Mouse (Mus musculus) frontal cortex, adult (tissue): ENCODE results near the gene Tmem38b.
"Not testable (repeated sequence)": the region's sequence is repeated elsewhere in the genome, so short reads cannot be mapped to it uniquely, and the experiment has no call there.

Experiments used
- ATAC-seq: cut with Nextera tagmentation; 2 replicates; pipeline ENCODE4 v1.9.2; 2017; ENCODE audit warnings: mild to moderate bottlenecking, moderate library complexity, mixed read lengths; ENCODE audit not compliant: low TSS enrichment

Tmem38b gene

GRCm38 (mm10) chr4:53825821-53826605 is at the start of gene Tmem38b:
Tmem38b (plus strand) TSS chr4:53826045.
- ATAC-seq: peak; percentile 82

- no peak for ATAC-seq
Measured at GRCm38 (mm10) chr4:53781396-53781795, 44.4 kb upstream of the Tmem38b start.

DNA sequence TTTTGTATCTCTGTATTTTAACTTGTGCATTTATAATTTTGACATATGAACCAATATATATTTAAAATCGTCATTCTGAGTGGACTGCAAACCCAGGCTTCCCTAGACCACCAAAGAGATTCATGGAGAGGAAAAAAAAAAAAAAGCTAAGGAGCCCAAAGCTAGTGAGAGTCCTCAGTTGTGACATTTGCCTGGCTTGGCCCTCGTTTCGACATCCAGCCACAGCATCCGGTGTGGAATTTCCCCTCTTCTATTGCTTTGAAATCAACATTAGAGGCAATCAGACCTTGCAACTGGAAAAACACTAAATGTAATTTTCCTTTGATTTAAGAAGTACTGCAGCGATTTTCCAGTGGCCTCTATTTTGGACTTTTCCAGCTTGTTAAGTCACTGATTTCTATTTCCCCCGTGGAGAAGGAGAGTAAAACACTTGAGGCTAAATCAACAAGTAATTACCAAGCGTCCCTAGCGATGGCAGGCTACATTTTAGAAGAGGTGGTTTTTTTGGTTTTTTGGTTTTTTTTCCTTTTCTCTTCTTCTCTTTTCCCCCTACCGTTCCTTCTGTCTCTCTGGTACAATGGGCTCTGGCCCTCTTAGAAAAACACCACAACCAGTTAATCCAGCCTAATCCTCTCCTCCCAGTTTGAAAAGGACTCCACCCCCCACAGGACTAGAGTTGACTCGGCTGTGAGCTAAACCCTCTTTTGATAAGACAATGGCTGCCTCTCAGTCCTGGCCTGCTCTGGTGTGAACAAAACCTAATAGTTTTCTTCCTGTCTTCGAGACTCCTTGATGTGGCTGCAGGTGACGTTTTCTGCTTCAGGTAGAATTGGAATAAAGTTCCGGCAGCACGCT is 43.4 kb upstream of the Tmem38b start:
- no peak for ATAC-seq

DNA sequence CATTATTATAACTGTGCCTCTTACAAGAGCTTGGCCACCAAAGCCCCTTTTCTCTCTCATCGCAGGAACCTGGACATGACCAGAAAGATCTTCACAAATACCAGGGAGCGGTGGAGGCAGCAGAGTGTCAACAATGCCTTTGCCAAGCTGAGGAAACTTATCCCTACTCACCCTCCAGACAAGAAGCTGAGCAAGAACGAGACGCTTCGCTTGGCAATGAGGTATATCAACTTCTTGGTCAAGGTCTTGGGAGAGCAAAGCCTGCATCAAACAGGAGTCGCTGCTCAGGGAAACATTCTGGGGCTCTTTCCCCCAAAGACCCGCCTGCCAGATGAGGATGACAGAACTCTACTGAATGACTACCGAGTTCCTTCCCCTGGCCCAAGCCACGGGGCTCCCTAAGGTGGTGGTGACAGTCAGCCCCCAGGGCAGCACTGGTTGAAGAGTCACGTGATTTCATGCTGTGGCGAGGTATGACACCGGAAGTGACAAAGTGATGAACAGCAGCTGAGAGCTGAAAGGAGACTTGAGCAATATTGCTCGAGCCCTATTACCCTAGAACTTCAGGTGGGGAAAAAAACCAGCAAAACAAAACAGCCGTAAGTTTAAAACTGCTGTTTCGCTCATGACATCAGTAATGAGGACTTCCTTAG is 40.0 kb upstream of the Tmem38b start:
- ATAC-seq: no peak

GRCm38 (mm10) chr4:53786851-53787250 is 39.0 kb upstream of the Tmem38b start:
- no peak for ATAC-seq

- ATAC-seq: no peak
Measured at GRCm38 (mm10) chr4:53789346-53789745, 36.5 kb upstream of the Tmem38b start.

DNA sequence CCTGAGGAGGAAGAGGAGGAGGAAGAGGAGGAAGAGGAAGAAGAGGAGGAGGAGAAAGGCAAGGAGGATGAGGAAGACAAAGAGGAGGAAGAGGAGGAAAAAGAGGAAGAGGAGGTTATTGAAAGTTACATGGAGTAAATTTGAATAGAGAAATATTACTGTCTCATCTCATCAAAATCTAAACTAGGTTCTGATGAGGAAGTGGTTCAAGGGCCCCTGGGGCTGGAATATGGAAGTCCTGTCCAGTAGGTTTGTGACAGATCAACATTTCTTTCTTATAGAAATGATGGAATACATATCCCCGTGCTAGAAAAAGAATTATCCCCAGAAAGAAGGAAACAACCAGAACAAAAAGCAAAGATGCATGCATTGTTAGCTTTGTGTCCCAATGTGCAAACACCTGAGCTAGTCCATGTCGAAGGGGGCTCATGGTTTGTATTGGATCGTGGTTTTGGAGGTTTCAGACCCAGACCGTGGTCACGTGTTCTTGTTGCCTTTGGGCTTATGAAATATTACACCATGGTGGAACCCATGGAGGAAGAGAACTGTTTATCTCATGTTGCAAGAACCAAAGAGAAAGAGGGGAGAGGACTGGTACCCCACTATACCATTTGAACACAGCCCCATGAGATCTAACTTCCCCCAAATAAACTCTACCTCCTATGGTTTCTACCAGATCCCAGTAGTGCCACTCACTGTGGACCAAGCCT is 31.4 kb upstream of the Tmem38b start:
- no peak for ATAC-seq

DNA sequence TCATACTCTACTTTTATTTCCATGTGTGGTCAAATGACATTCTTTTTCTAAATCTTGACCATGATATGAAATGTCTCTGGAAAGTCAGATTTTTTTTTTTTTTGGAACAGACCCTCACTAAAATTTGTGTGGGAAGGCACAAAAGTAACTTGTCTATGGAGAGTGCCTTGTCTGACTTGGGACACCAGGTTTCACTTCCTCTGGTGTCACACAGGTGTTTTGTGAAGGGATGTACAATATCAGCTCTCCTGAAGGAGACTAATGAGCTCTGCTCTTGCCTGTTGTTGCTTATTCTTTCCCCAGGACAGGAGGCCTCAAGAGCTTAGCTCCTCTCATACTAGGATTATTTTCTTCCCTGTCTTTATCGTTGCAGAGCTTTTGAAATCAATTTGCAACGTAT is 30.8 kb upstream of the Tmem38b start:
- ATAC-seq: no peak

DNA sequence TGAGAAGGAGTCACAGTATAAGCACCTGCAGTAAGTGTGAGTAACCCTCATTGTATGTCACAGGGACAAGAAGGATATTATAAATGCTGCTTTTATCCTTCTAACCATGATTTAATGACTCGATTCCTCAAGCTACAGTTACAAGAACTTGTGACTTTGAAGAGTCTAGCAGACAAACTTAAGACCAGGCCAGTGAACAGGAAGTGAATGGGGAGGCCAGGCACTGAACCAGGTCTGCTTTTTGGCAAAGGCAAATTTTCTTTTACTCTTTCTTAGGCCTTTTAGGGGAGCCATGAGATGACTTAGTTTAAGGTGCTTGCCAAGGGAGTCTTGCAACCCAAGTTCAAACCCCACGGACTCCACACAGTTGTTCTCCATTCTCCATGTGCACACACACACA is 30.1 kb upstream of the Tmem38b start:
- ATAC-seq: no peak

DNA sequence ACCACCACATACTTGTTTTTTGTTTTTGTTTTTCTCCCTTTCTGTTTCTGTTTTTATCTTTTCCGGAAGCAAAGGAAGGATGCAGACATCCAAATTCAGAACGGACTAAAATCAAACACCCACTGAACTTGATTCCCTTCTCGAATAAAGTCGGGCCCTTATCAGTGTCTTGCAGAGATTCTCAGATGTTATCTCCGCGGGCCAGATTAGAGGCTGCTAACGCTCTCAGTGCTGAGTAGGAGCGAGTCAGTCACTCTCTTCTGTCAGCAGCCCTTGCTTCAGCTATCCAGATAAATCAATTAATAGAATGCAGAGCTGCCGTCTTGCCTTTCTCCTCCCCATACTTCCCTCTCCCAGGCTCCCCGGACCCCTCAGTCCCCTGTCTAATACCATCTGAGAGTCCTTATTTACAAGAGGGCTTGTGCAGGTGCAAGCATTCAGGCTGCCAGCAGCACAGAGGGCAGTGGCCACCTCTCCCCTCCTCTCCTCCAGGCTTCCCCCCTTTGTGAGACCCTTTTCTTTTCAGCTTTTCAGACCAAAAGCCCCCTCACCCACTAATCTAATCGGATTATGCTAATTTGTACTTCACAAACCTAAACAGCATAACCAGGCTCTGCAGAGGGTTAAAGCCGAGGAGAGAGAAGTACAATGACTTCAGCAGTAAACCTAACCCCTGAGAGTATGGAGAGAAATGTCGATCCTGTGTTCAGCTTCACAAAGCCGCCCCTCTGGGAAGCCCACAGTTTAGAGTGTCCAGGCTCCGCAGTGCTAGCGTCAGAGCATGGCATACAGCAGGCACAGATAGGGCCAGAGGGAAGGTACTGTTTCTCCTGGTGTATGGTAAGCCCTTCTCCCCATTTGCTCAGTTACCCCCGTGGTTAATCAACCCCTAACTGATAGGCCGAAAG is 28.7 kb upstream of the Tmem38b start:
- ATAC-seq: no peak

GRCm38 (mm10) chr4:53798896-53799676 is 26.8 kb upstream of the Tmem38b start:
- no peak for ATAC-seq

DNA sequence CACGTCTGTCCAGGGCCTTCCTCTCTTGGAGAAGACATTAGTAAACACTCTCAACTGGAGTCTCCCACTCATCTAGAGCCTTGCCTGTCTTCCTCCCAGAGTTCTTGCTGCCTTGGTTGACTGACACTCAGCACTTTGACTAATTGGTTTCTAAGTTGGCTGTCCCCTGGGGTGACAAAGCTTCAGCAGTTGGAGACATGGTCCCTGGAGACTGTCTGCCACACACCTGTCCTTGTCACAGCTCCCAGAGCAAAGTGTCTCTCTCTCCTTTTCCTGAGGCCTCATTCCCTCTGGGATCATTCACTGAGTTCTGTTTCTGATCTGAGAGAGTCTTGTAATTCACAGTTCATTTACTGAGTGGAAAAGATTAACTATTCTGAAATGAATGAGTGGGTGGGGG is 26.1 kb upstream of the Tmem38b start:
- no peak for ATAC-seq

DNA sequence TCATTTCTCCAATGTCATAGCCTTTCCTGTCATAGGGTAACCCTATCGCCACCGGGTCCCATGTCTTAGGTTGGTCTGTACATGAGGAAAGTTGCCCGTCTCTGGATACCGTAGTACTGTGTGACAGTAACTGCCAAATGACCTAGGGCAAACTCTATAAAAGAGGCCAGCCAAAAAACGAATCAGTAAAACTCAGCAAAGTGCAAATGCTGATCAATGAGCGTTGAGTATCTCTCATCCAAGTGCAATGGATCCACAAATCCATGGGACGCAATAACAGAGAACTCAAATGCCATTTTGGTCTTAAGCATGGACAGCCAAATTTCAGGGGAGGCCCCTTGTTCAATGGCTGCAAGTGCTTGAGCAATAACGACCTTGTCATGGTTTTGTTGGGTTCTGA is 22.2 kb upstream of the Tmem38b start:
- ATAC-seq: not testable (repeated sequence)

DNA sequence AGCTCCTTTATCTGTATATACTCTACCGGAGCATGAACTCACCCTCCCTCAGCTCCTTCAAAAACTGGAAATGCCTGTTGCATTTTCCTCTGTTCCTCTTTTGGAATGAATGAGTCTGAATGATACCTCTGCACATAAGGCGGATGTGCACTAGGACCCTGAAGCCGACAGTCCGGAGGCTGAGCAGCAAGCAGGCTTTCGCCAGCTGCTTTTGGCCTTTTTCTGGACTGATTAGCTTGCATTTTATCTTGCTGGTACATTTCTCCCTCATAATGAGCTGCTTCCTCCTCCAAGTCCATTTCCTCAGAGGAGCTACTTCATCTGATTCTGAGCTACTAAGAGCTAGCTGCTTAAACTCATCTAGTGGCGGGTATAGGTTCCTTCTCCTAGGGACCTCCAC is 19.4 kb upstream of the Tmem38b start:
- not testable (repeated sequence) for ATAC-seq

GRCm38 (mm10) chr4:53818320-53818719 is 7.5 kb upstream of the Tmem38b start:
- ATAC-seq: no peak

- ATAC-seq: no peak
Measured at GRCm38 (mm10) chr4:53823697-53824096, 2.1 kb upstream of the Tmem38b start.

- ATAC-seq: no peak
Measured at GRCm38 (mm10) chr4:53824831-53825230, 1.0 kb upstream of the Tmem38b start.

DNA sequence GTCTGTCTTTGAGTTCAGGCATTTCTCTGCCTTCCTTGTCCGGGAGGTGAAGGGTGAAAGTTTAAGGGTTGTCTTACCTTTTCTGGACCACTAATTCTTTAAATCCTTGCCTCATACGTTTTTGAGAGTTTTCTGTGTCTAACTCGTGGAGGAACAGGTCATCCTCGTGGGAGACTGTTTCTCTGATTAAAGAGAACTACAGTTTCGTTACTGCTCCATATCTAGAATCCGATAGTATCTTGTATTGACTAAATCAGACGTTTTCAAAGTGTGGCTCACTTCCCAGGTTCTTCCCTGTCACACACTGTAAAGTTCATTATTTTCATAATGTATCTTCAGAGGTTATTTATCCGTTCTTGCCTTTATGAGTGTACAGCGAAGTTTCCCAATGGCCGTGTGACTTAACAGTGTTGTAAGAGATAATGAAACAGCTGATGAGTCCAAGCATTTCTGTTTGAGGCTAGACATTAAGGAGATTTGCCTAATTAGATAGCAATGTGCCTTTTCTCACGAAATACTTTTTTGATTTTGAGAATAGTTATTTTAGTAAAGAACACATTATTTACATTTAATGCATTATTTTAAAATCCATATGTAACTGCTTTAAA is 900 bp downstream of the Tmem38b start:
- ATAC-seq: no peak

- no peak for ATAC-seq
Measured at GRCm38 (mm10) chr4:53827869-53828268, 2.0 kb downstream of the Tmem38b start.

DNA sequence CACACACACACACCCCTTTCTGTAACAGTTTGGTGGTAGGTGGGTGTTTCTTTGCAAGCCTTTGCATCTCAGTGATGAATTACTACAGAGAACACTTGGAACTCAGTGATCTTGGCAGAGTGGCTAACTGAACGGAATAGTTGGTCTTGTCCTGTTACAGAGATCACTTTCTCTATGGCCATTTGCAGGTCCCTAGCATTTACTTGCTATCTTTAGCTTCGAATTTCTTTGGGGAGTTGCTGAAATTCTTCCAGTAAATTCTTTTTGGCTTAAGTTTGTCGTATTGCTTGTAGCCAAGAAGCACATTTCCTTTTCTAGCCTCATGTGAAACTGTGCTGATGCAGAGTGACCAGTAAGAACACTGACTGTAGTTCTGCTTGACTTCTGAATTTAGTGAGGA is 3.1 kb downstream of the Tmem38b start:
- no peak for ATAC-seq
